Mouse (Mus musculus) right cerebral cortex, postnatal 4 days (tissue): ENCODE data around the gene Mertk.

Source experiments
- DNase-seq: peaks from one replicate; pipeline ENCODE4 v3.0.0-alpha.2; 2022

Gene Mertk

DNA sequence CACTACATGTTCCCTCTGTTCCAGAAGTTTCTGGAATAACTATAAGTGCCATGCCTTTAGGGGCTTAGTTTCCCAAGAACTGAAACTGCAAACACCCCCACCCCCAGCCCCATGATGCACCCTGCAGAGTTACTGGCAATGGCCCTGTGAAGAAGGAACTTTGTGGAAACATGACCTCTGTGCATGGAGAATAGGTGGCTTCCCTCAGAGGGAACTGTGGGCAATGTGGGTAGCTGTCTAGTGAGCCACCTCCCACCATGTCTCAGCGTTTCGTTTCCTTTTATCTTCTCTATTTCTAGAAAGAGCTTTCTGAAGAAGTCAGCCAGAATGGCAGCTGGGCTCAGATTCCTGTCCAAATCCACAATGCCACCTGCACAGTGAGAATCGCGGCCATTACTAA lies 72.3 kb downstream of the Mertk start:
- no peak for DNase-seq

DNA sequence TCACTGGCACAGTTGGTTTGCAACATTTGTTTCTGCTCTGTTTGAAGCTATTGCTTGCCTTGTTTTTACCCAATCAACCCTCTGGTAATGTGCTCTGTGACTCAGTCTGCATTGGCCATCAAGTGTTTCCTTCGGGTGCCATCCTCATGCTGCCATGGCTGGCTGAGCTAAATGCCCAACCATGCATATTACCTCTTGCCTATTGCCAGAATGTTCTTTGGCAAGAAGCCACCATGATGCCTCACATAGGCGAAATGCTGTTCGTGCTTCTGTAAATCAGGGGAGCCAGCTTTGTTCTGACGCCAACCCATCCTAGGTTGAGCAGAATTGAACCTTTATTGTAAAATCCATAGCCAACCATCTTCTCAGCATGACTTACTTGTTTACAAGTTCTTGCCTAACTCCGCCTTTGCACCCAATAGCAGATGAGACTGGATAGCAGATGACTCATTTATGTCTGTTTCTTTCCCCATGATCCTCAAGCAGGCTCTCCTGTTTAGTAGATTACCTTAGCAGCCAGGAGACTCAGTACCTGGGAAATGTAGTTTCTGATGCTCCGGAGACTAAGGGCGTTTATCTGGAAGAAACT lies 73.1 kb downstream of the Mertk start:
- DNase-seq, result no peak

DNA sequence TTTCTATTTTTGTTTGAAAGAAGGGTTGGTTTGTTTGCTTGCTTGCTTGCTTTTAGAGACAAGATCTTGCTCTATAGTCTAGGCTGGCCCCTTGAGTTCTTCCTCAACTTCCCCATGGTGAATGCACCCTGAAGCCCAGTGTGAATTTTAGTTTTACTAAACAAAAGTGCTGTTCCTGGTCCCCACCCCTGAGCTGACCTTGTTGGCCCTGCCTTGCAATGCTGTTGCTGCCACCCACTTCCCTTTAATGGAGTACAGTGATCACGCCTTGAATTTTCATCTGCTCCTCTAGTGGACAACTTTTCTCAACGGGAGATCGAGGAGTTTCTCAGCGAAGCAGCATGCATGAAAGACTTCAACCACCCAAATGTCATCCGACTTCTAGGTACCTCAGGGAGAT lies 83.5 kb downstream of the Mertk start:
- DNase-seq, result no peak

- no peak for DNase-seq
These were observed 85.0 kb downstream of the Mertk start for GRCm38 (mm10) chr2:128783660-128784345.

DNA sequence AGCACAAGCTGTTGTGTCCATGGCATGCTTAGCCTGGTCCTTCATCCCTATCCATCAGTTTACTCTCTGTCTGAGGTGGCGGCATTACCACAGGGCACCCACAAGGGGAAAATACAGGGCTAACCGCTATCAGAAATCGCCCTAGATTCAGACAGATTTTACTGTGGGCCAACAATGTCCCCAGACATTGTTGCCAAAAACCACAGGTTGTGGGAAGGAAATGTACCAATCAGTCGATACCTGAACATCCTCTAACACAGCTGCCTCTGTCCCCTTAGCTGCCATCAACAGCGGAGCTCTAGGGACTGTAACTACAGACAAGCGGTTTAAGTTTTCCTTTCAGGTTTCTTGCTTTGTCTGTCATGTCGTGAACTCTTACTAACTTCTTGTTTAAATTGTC lies 86.1 kb downstream of the Mertk start:
- DNase-seq, result no peak

- no peak for DNase-seq
These were observed 87.6 kb downstream of the Mertk start for GRCm38 (mm10) chr2:128786341-128786740.

DNA sequence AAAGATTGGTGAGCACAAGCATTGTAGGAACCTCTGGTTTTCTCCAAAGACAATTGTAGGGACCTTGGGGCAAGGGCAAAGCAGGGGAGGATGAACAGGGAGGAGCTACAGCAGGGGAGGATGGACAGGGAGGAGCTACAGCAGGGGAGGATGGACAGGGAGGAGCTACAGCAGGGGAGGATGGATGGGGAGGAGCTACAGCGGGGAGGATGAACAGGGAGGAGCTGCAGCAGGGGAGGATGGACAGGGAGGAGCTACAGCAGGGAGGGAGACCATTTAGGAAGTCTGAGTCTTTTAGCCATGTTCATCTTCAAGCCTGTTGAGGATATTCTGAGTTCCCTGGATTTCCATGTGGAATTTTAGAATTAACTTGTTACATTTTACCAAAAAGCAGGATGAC lies 88.0 kb downstream of the Mertk start:
- DNase-seq, result no peak

DNA sequence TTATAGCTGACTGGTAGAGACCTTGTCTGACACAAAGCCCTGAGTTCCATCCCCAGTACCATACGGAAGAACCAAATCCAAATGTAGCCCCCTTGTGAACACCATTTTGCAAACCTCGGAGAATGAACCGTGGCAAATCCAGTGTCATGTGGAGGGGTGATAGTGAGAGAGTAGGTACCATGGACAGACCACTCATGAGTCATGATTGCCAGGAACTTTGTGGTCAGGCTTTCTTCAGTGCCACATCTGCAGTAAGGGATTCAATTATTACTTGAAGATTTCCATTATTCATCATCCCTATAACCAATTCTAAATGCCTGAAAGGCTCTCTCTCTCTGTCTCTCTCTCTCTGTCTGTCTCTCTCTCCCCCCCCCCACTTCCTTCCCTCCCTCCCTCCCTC lies 89.0 kb downstream of the Mertk start:
- DNase-seq, result no peak

DNA sequence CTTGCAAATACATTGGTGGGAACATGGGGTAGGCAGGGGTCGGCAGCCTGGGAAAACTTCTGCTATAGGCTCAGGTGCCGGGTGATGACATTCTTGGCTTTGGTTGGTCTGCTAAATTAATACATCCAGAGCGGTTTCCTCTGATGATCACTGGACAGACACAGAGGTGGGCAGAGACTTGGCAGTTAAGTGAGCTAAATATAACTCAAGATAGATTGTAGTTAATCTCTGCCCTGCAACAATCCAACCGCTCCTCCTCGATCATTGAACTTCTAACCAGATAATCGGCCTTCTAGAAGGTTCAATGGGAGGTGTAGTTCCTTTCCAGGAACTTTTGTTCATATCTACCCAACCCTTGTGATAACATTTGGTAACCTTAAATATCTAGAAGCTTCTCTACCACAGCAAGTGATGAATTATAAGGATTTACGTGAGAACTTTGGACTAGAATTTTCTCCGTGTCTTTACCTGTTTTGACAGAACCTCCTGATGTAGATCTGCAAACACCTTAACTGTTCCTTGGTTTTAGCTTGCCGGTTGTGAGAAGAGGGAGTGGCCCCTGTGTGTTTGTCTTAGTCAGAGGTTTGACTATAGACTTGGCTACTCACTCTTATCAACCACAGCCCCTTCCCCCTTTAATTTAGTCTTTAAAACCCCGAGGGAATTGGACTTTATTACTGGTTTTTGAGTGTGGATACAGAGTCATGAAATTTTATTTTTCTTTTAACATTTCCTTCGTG lies 92.3 kb downstream of the Mertk start:
- DNase-seq, result no peak

DNA sequence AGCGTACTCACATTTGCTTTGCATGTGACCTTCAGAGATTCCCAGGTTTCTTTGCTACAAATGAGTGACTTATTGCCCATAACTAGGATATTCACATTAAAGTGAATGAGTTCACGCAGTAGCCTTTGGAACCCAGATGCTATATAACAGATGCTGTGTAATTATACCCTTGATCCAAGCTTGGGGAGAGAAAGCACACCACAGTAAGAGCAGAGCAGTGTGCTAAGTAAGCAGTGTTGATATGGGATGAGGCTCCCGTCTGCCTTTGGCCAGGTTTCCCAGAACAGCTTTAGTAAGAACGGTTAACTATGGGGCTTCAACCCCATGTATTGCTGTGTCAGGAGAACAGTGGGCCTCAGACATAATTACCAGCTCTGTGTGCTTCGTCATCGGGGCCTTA lies 95.2 kb downstream of the Mertk start:
- no peak for DNase-seq

GRCm38 (mm10) chr2:128796463-128796862 lies 97.7 kb downstream of the Mertk start:
- DNase-seq, result no peak

GRCm38 (mm10) chr2:128803441-128803840 lies 104.7 kb downstream of the Mertk start:
- DNase-seq, result no peak

GRCm38 (mm10) chr2:128805341-128805740 lies 106.6 kb downstream of the Mertk start:
- no peak for DNase-seq

GRCm38 (mm10) chr2:128806561-128806960 lies 107.8 kb downstream of the Mertk start:
- no peak for DNase-seq

DNA sequence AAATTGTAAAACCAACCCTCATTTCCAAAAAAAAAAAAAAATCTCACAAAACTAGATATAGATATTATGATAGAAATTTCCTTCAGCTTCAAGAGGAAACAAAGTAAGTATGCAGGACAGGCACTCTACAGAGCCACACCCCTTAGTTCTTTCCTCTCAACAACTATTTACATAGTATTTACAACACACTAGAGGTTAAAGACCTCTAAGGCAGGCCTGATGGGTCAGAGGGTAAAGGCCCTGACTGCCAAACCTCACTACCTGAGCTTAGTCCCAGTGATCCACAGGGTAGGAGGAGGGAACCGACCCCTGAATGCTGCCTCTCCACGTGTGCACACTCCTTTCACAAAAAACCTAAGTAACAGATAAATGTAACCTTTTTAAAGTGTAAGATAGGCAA lies 114.0 kb downstream of the Mertk start:
- DNase-seq, result no peak

- no peak for DNase-seq
These were observed 117.6 kb downstream of the Mertk start for GRCm38 (mm10) chr2:128816311-128816710.

GRCm38 (mm10) chr2:128816916-128817315 lies 118.2 kb downstream of the Mertk start:
- DNase-seq, result no peak

DNA sequence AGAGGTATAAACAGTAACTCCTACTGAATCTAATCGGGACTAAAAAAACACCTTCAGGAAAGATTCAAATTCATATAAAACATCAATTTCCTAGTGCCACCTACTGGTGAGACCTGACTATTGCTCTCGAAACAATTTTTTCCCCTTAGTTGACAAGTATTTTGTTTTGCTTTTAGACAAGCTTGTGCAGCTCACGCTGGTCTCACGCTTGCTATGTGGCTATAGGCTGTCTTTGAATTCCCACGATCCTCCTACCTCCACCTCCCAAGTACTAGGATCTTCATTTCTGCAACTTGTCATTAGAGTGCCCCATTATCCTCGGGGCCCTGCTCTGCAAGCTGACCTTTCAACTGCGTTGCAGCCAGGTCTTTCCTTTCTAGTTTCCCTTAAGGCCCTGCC lies 118.6 kb downstream of the Mertk start:
- peak; percentile 40 for DNase-seq

GRCm38 (mm10) chr2:128817786-128818681 lies 119.3 kb downstream of the Mertk start, which contains the start of gene Tmem87b:
TSS of gene Tmem87b (plus strand) at chr2:128818118.
- DNase-seq, result peak; percentile 98

- no peak for DNase-seq
These were observed 120.3 kb downstream of the Mertk start for GRCm38 (mm10) chr2:128818956-128819643.

DNA sequence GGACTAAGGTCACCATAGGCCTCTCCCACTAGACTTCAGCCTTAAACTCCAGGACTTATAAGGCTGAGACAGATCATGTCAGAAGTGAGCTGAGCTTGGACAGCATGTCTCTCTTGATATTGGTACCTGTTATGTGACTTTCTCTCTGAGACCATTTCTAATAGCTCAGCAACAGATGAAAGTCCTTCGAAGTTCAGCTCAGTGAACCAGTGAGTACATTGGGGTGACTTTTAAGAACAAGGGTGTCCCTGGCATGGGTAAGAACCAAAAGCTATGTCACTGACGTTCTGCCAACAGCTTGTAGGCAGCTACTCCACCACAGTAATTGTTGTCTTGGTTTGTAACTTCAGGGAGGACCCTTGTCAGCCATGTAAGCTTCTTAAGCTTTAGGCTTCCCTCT lies 121.9 kb downstream of the Mertk start:
- no peak for DNase-seq

DNA sequence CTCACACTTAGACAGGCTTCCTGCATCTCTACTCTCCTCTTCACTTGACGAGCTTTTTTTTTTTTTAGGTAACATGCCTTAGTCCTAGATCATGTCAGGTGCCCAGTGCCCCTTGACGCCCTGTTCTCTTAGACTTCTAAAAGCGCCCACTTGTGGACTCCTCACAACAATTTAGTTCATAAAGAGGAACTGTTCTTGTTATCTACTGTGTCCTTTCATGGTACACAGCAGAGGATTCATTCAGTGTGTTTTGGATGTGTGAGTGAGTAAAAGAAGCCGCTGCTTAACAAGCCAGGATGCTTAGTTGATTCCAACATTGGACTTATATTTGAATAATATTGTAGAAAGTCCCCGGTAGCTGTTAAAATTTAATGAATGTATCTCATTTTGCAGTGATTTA lies 125.1 kb downstream of the Mertk start:
- no peak for DNase-seq

- DNase-seq, result no peak
These were observed 129.0 kb downstream of the Mertk start for GRCm38 (mm10) chr2:128827787-128828186.
